Mouse (Mus musculus) left cerebral cortex, postnatal 25 days (tissue): ENCODE results near the gene Grin2c. TPM values are rescaled to one million over a fixed set of nuclear protein-coding genes. Genes with fewer than 3 reads are reported as not detected.

Experiments used
- DNase-seq, 2 experiments: peaks; one replicate each; pipeline ENCODE4 v3.0.0; 2022; ENCODE audit warnings: low spot score in 2 of 2, mixed read lengths in 1 of 2
- intact Hi-C: fragments of 180-260 bp; cut with DNase I; formaldehyde crosslinking; loops from one replicate; pipeline ENCODE4 v1.15.1; 2025
- total RNA-seq, 2 experiments: library from RNA; stranded (reverse); gene quantifications; 2 replicates each; pipeline ENCODE4 v1.2.3; 2021

The Grin2c gene
- total RNA-seq, 2 experiments from 2014 or later, result 41.0 to 42.0 TPM

GRCm38 (mm10) chr11:115285282-115285681 lies 18.2 kb upstream of the Grin2c start:
- intact Hi-C loops, result no loop called here
- no peak for DNase-seq

GRCm38 (mm10) chr11:115283891-115284620 lies 17.0 kb upstream of the Grin2c start:
- intact Hi-C loops, result no loop called here
- DNase-seq, result no peak

- intact Hi-C loops, result no loop called here
- DNase-seq, result no peak
Measured at GRCm38 (mm10) chr11:115283486-115283765, 16.4 kb upstream of the Grin2c start.

- intact Hi-C loops, result no loop called here
- DNase-seq, result peak in 1 of 2 experiments; percentile 37
Measured at GRCm38 (mm10) chr11:115282723-115283485, 15.9 kb upstream of the Grin2c start.

- intact Hi-C loops, result no loop called here
- peak; percentile 34 to 36 for DNase-seq
Measured at GRCm38 (mm10) chr11:115282295-115282694, 15.3 kb upstream of the Grin2c start.

- no peak for DNase-seq
- intact Hi-C loops, result no loop called here
Measured at GRCm38 (mm10) chr11:115279726-115280125, 12.7 kb upstream of the Grin2c start.

- DNase-seq, result no peak
Measured at GRCm38 (mm10) chr11:115278176-115278575, 11.1 kb upstream of the Grin2c start.

GRCm38 (mm10) chr11:115277604-115277975 lies 10.5 kb upstream of the Grin2c start:
- DNase-seq, result no peak
- intact Hi-C loops, result no loop called here

More at GRCm38 (mm10) chr11:115278176-115278575, 11.1 kb upstream of the Grin2c start:
- intact Hi-C loops, result no loop called here

GRCm38 (mm10) chr11:115276780-115277603 lies 9.9 kb upstream of the Grin2c start, which contains the start of gene Fdxr:
TSS of gene Fdxr (minus strand) at chr11:115277050.
- DNase-seq, result peak; percentile 97 to 100
- intact Hi-C loops, result no loop called here

- intact Hi-C loops, result no loop called here
- no peak for DNase-seq
Measured at GRCm38 (mm10) chr11:115275954-115276353, 8.9 kb upstream of the Grin2c start.

GRCm38 (mm10) chr11:115275509-115275908 lies 8.5 kb upstream of the Grin2c start:
- intact Hi-C loops, result no loop called here
- DNase-seq, result no peak

GRCm38 (mm10) chr11:115274771-115275170 lies 7.7 kb upstream of the Grin2c start:
- no peak for DNase-seq
- intact Hi-C loops, result loop anchor here (5.0 kb wide), 1 partner anchor 192 kb away; no protein-coding TSS in a partner anchor

GRCm38 (mm10) chr11:115274178-115274577 lies 7.1 kb upstream of the Grin2c start:
- no peak for DNase-seq
- intact Hi-C loops, result loop anchor here (5.0 kb wide), 1 partner anchor 192 kb away; no protein-coding TSS in a partner anchor

GRCm38 (mm10) chr11:115273735-115274134 lies 6.7 kb upstream of the Grin2c start:
- DNase-seq, result no peak
- intact Hi-C loops, result loop anchor here (5.0 kb wide), 1 partner anchor 191 kb away; no protein-coding TSS in a partner anchor

GRCm38 (mm10) chr11:115272894-115273498 lies 6.0 kb upstream of the Grin2c start:
- no peak for DNase-seq
- intact Hi-C loops, result loop anchor here (5.0 kb wide), 1 partner anchor 191 kb away; no protein-coding TSS in a partner anchor

- intact Hi-C loops, result loop anchor here (2.0 to 5.0 kb wide), 2 partner anchors 111 to 189 kb away; no protein-coding TSS in a partner anchor
- no peak for DNase-seq
Measured at GRCm38 (mm10) chr11:115271481-115271880, 4.4 kb upstream of the Grin2c start.

- no peak for DNase-seq
- intact Hi-C loops, result loop anchor here (2.0 to 5.0 kb wide), 2 partner anchors 110 to 189 kb away; no protein-coding TSS in a partner anchor
Measured at GRCm38 (mm10) chr11:115271052-115271451, 4.0 kb upstream of the Grin2c start.

- intact Hi-C loops, result loop anchor here (1.0 to 5.0 kb wide), 3 partner anchors 68 to 188 kb away; no protein-coding TSS in a partner anchor
- peak; percentile 83 to 87 for DNase-seq
Measured at GRCm38 (mm10) chr11:115270148-115270861, 3.3 kb upstream of the Grin2c start.
